Mouse (Mus musculus) heart, embryonic 13.5 days (tissue): Measurements from ENCODE around the gene Tnrc6b. TPM values are rescaled to one million over a fixed set of nuclear protein-coding genes. Genes with fewer than 3 reads are reported as not detected.

Experiments used
- ATAC-seq: fragments of 200-750 bp; cut with Nextera tagmentation; 2 replicates; pipeline ENCODE4 v1.8.0; 2017; ENCODE audit warnings: moderate TSS enrichment; ENCODE audit not compliant: insufficient number of reproducible peaks, low FRiP score, low TSS enrichment; ENCODE audit errors: extremely low read depth
- H3K27ac ChIP-seq: fragments of 300-500 bp; sonication (generic); replicated peaks from 2 replicates; pipeline ENCODE4 v1.5.1; 2015; ENCODE audit warnings: moderate library complexity, mild to moderate bottlenecking, inconsistent platforms
- H3K27me3 ChIP-seq: fragments of 300-500 bp; sonication (generic); replicated peaks from 2 replicates; pipeline ENCODE4 v1.6.1; 2015; ENCODE audit warnings: mild to moderate bottlenecking, inconsistent platforms
- H3K36me3 ChIP-seq: fragments of 300-500 bp; sonication (generic); 2 replicates; pipeline ENCODE4 v1.6.1; 2015; ENCODE audit warnings: mild to moderate bottlenecking, inconsistent platforms
- H3K4me1 ChIP-seq: fragments of 300-500 bp; sonication (generic); 2 replicates; pipeline ENCODE4 v1.6.1; 2015; ENCODE audit warnings: inconsistent platforms
- H3K4me2 ChIP-seq: fragments of 300-500 bp; sonication (generic); 2 replicates; pipeline ENCODE4 v1.6.1; 2015; ENCODE audit warnings: inconsistent platforms, mild to moderate bottlenecking, moderate library complexity
- H3K4me3 ChIP-seq: fragments of 300-500 bp; sonication (generic); 2 replicates; pipeline ENCODE4 v1.5.1; 2015; ENCODE audit warnings: moderate library complexity, mild to moderate bottlenecking, inconsistent platforms
- H3K9ac ChIP-seq: fragments of 300-500 bp; sonication (generic); 2 replicates; pipeline ENCODE4 v1.6.1; 2015; ENCODE audit warnings: inconsistent platforms, mild to moderate bottlenecking, moderate library complexity
- H3K9me3 ChIP-seq: fragments of 300-500 bp; sonication (generic); 2 replicates; pipeline ENCODE4 v1.6.1; 2016; ENCODE audit warnings: inconsistent platforms
- whole genome bisulfite sequencing: fragments of 180-500 bp; shearing (Covaris S2); methylation state at CpG from one replicate; pipeline ENCODE4 v1.1.7; 2015; ENCODE audit warnings: mixed read lengths; 5-methylcytosine and 5-hydroxymethylcytosine counted together
- polyA plus RNA-seq: library from polyadenylated mRNA; unstranded; fragments of >200 nt; fragmentation: Nextera tagmentation; extraction: Ambion mirVana; gene quantifications from 2 replicates; pipeline ENCODE4 v1.2.1, GENCODE M21; 2015

Gene Tnrc6b
- polyA plus RNA-seq, 1 experiment from 2014 or later = 23.8 TPM

DNA sequence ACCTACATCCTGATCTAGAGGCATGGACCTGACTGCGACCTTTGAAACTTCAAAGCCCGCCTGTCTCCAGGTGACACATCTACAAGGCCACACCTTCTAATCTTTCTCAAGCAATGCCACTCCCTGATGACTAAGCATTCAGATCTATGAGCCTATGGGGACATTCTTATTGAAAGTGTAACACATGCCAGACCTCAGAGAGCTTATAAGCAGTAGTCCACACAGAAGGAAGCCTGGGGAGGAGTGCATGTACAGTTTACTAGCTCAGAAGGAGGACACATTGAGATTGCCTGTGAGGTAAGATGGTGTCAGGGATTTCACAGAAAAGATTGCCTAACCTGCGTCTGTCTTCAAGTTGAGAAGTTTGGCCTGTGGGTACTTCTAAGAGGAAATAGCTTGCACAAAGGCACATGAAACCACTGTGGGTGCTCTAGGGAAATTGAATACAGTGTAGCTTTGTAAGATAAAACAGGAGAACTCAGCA, 31.9 kb downstream of the Tnrc6b start:
- Histone ChIP-seq H3K27me3 (no peaks in the 10 kb centered on the region), H3K27ac (no peak overlapping the region), H3K9ac (no peak overlapping the region), H3K36me3 (no peaks in the 10 kb centered on the region), H3K4me3 (no peak overlapping the region), H3K4me2 (0 out of 2 replicates have a peak overlapping the region, but pooled peaks have one; percentile 31), H3K4me1 (peaks cover 20% of the 10 kb centered on the region), H3K9me3 (no peaks in the 10 kb centered on the region)
- ATAC-seq = no peak
- WGBS = 79% methylated on average over 3 of the region's 3 CpGs

DNA sequence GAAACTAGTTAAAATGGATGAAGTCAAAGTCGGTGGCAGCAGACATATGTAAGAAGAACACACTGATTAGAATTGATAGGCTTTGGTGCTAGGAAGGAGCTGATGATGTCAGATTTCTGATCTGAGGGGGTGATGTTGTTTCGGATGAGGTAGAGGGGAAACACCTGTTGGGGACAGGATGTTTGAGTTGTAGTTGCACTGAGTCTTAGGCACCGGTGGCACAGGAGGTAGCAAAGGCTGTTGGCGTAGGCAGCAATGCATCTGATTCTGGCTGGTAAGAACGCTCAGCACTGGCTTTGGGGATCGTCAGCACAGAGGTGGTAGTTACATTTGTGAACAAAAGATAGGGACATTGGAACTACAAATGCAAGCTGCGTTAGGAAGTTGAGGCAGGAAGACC, 32.5 kb downstream of the Tnrc6b start:
- Histone ChIP-seq H3K4me1 (peaks cover 18% of the 10 kb centered on the region), H3K9ac (no peak overlapping the region), H3K36me3 (no peaks in the 10 kb centered on the region), H3K4me3 (no peak overlapping the region), H3K4me2 (peak overlapping the region; percentile 31; the same call in 1 of the 2 replicates), H3K27ac (no peak overlapping the region), H3K27me3 (no peaks in the 10 kb centered on the region), H3K9me3 (no peaks in the 10 kb centered on the region)
- 69% methylated on average over 7 of the region's 7 CpGs for WGBS
- ATAC-seq = no peak

DNA sequence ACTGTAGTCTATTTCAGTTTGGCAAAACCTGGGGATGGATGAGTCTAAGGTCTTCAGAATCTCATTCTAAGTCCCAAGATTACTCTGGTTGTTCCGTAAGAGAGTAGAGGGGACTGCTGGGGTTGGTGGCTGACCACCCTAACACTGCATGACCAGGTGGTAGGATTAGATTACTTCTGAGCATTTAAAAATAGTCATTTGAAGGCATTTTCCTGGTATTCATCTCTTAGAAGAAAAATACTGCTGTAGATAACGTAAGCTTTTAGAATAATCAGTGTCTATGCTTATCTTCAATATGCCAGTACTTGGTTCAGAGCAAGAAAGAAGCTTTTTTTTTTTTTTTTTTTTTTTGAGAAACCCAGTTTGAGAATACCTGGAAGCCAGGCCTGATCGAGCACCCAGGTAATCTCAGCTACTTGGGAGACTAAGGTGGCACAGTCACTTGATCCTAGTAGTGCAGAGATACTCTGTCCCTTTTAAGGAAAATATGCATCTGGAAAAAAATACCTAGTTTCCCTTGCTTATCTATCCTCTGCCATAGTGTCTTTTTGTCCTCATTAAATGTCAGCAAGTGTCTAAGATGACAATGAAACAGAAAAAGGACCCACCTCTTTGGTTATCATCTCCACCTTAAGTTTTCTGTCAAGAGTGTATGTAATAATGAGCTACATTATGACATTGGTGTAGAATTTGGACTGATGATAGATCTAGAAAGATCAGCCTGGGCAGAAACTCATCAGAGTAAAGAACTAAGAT, 33.7 kb downstream of the Tnrc6b start:
- Histone ChIP-seq H3K27me3 (no peaks in the 10 kb centered on the region), H3K27ac (no peak overlapping the region), H3K4me1 (peaks cover 12% of the 10 kb centered on the region), H3K9me3 (no peaks in the 10 kb centered on the region), H3K9ac (no peak overlapping the region), H3K36me3 (no peaks in the 10 kb centered on the region), H3K4me2 (peak overlapping the region; percentile 31; the same call in 1 of the 2 replicates), H3K4me3 (no peak overlapping the region)
- 63% methylated on average over 3 of the region's 3 CpGs for WGBS
- no peak for ATAC-seq

DNA sequence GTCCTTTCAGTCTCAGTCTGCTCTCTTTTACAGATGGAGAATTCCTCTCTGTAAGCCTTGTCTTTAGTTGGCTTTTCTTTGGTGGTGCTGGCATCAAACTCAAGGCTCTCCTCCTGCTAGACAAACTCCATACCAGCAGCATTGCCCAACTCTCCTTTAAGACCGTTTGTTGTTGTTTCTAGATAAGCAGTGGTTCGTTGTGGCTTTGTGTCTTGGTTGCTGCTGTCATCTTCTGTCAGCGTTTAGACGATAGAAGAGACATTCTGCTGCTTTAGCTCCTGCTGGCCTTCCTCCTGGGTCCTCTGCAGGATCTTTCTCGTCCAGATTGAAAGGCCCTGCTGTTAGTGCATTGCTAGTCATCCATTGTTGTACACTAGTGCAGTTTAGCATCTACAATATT, 37.9 kb downstream of the Tnrc6b start:
- Histone ChIP-seq H3K27ac (0 out of 2 replicates have a peak overlapping the region, but pooled peaks have one; percentile 8), H3K27me3 (no peaks in the 10 kb centered on the region), H3K4me1 (peaks cover 7% of the 10 kb centered on the region; the same call in 1 of the 2 replicates), H3K4me3 (no peak overlapping the region), H3K9ac (no peak overlapping the region), H3K4me2 (0 out of 2 replicates have a peak overlapping the region, but pooled peaks have one; percentile 4), H3K9me3 (no peaks in the 10 kb centered on the region), H3K36me3 (no peaks in the 10 kb centered on the region)
- no peak for ATAC-seq
- WGBS = 19% methylated on average over 5 of the region's 5 CpGs

DNA sequence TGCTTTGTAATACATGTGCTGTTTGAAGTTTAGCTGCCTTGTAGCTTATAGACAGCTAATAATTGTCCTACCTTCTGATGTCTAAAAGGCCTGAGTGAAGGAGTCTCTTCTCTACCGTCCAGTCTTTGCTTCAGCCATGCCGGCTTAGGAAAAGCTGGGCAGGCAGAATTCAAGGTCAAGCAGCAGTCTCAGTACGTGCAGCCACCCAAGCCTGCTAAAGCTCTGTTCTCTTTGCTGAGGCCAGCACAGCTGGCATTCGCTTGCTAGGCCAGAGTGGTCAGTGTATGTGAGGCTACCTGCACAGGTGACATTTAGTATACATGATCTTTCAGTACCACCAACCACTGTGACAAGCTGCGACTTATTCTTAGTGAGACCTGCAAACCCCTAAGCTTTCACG, 42.2 kb downstream of the Tnrc6b start:
- no peaks in the 10 kb centered on the region for H3K9me3 ChIP-seq
- ATAC-seq = no peak
- H3K9ac ChIP-seq = no peak overlapping the region
- WGBS = 58% methylated on average over 6 of the region's 6 CpGs
- no peaks in the 10 kb centered on the region for H3K27me3 ChIP-seq
- H3K27ac ChIP-seq = no peak overlapping the region
- no peak overlapping the region for H3K4me3 ChIP-seq
- H3K4me2 ChIP-seq = no peak overlapping the region
- H3K4me1 ChIP-seq = no peaks in the 10 kb centered on the region
- peaks cover 2% of the 10 kb centered on the region; the same call in 1 of the 2 replicates for H3K36me3 ChIP-seq

DNA sequence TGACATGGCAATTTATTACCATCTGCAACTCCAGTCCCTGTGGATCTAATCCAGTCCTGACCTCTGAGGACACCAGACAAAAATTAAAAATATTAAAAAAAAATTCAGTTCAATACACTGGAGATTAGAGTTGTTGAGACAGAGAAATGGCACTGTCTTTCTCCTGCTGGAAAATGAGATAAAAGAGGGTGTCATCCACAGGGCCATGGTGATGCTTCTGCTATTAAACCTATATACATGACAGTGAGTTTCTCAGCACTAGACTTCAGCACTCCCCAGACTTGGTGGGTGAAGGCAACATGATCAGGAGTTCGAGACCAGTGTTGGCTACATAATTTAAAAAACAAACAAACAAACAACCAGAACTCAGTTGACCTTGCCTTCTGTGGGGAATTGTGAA, 43.0 kb downstream of the Tnrc6b start:
- Histone ChIP-seq H3K4me1 (no peaks in the 10 kb centered on the region), H3K36me3 (peaks cover 2% of the 10 kb centered on the region; the same call in 1 of the 2 replicates)

DNA sequence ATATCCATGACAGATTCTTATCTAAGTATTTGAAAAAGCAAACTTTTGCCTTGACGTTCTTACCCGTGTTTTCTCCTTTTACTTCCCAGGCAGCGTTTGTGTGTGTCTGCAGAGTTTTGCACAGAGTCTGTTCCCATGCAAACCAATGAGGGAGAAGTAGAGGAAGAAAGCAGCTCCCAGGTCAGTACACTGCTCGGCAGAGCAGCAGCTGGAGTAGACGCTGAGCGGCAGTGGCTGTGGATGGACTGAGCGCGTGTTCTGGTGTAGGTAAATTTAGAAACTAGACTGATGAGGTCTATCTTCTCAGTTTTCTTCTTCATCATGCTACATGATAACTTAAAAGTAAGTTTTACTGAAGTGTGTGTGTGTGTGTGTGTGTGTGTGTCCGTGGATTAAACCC, 48.3 kb downstream of the Tnrc6b start:
- no peak overlapping the region for H3K9ac ChIP-seq
- no peaks in the 10 kb centered on the region for H3K27me3 ChIP-seq
- no peaks in the 10 kb centered on the region for H3K9me3 ChIP-seq
- H3K27ac ChIP-seq = no peak overlapping the region
- ATAC-seq = no peak
- no peak overlapping the region for H3K4me3 ChIP-seq
- 78% methylated on average over 9 of the region's 9 CpGs for WGBS
- H3K4me2 ChIP-seq = no peak overlapping the region
- no peaks in the 10 kb centered on the region; the same call in 1 of the 2 replicates for H3K4me1 ChIP-seq
- H3K36me3 ChIP-seq = peaks cover 2% of the 10 kb centered on the region; the same call in 1 of the 2 replicates

More for the DNA sequence above, 43.0 kb downstream of the Tnrc6b start:
- 88% methylated on average over 1 of the region's 1 CpGs for WGBS
- Histone ChIP-seq H3K27me3 (no peaks in the 10 kb centered on the region), H3K9ac (no peak overlapping the region), H3K27ac (no peak overlapping the region), H3K4me3 (no peak overlapping the region), H3K9me3 (no peaks in the 10 kb centered on the region), H3K4me2 (no peak overlapping the region)
- ATAC-seq = no peak

DNA sequence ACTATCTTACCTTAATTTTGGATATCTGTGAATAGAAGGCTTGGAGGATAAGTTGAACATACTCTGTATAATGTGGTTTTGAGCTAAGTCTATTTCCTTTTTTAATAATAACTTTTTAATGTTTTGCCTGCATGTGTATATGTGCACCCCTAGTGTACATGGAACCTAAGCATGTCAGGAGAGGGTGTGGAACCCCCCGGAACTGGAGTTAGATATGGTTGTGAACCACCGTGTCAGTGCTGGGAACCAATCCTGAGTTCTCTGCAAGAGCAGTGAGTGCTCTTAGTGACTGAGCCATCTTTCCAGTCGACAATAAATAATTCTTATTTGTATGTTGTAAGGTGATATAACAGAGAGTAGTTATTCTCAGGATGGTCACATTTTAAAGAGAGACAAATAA, 49.4 kb downstream of the Tnrc6b start:
- no peak overlapping the region for H3K9ac ChIP-seq
- no peaks in the 10 kb centered on the region; the same call in 1 of the 2 replicates for H3K4me1 ChIP-seq
- H3K27ac ChIP-seq = no peak overlapping the region
- no peak overlapping the region for H3K4me2 ChIP-seq
- ATAC-seq = no peak
- peaks cover 2% of the 10 kb centered on the region; the same call in 1 of the 2 replicates for H3K36me3 ChIP-seq
- WGBS = 77% methylated on average over 3 of the region's 3 CpGs
- H3K4me3 ChIP-seq = no peak overlapping the region
- H3K27me3 ChIP-seq = no peaks in the 10 kb centered on the region
- H3K9me3 ChIP-seq = no peaks in the 10 kb centered on the region

DNA sequence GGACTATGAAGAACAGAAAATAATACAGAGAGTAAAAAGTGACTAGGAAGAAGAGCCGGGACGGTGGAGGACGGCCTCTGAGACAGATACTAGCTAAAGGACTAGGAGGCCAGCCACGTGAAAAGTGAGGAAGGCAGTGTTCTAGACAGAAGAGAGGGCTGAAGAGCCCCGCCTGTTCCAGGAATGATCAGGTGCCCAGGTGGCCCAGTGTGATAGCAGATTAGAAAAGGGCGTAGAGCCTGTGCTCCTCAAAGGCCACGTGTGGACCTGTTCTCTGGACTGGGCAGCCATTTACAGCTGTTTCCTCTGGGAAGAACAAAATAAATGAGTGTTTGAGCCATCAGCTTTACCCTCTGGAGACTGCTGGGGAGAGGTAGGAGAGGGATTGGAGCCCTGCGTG, 49.8 kb downstream of the Tnrc6b start:
- Histone ChIP-seq H3K4me1 (no peaks in the 10 kb centered on the region; the same call in 1 of the 2 replicates), H3K4me2 (peak overlapping the region; percentile 12; the same call in 1 of the 2 replicates), H3K36me3 (0 out of 2 replicates have a peak, but pooled peaks cover 2% of the 10 kb centered on the region), H3K27me3 (no peaks in the 10 kb centered on the region), H3K4me3 (no peak overlapping the region), H3K9me3 (no peaks in the 10 kb centered on the region), H3K27ac (no peak overlapping the region), H3K9ac (no peak overlapping the region)
- peak; percentile 25; the same call in 1 of the 2 replicates for ATAC-seq
- WGBS = 55% methylated on average over 8 of the region's 8 CpGs

DNA sequence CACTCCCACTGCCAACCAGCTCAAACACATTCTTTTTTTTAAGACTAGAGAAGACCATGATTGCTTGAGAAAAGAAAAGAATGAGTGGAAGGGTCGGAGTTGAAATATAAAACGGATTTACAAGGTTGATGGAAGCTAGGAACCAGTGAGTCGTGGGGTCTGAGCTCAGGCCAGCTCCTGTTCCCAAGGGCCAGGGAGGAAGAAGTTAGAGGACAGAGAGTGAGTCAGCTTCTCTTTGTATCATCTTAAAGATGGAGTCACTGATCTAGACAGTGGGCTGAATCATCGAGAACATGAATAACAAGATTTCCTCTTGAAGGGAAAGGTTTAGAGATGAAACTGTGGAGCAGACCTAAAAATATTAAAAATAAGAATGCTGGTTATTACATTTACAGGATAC, 51.5 kb downstream of the Tnrc6b start:
- Histone ChIP-seq H3K27me3 (no peaks in the 10 kb centered on the region), H3K27ac (no peak overlapping the region), H3K4me3 (no peak overlapping the region), H3K9ac (no peak overlapping the region), H3K36me3 (no peaks in the 10 kb centered on the region), H3K4me1 (no peaks in the 10 kb centered on the region; the same call in 1 of the 2 replicates), H3K9me3 (no peaks in the 10 kb centered on the region), H3K4me2 (no peak overlapping the region)
- ATAC-seq = no peak
- 81% methylated on average over 4 of the region's 4 CpGs for WGBS

DNA sequence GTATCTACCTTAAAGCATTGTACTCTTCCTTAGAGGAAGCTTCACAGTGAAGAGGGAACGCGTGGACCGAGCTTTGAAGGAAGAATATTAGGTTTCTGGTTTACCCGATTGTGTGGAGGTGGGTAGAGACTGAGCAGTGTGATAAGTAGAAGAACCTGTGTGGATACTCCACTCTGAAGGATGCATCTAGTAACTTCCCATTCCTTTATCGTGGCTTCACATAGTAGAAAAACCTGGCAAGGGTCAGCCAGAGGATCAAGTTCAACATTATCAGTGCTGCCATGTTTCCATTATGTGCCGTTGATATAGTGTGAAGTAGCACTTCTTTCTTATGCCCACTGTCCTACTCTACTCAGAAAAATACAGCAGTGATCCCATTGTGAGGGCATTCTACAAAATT, 53.6 kb downstream of the Tnrc6b start:
- no peak overlapping the region for H3K4me3 ChIP-seq
- no peaks in the 10 kb centered on the region for H3K9me3 ChIP-seq
- H3K27ac ChIP-seq = no peak overlapping the region
- H3K9ac ChIP-seq = no peak overlapping the region
- 87% methylated on average over 6 of the region's 6 CpGs for WGBS
- no peaks in the 10 kb centered on the region for H3K27me3 ChIP-seq
- no peak for ATAC-seq
- no peak overlapping the region for H3K4me2 ChIP-seq
- H3K36me3 ChIP-seq = no peaks in the 10 kb centered on the region
- H3K4me1 ChIP-seq = no peaks in the 10 kb centered on the region
